Mouse (Mus musculus) testis, adult 2 months (tissue): ENCODE results near the gene Psg16. TPM values are rescaled to one million over a fixed set of nuclear protein-coding genes. Genes with fewer than 3 reads are reported as not detected.

Experiments used
- H3K27ac ChIP-seq: fragments of 200-500 bp; 2 replicates; pipeline ENCODE4 v1.5.1; 2012; ENCODE audit warnings: low read depth, low read length; ENCODE audit not compliant: control insufficient read depth, insufficient read depth
- H3K27me3 ChIP-seq: fragments of 200-500 bp; 2 replicates; pipeline ENCODE4 v1.6.1; 2012; ENCODE audit warnings: mild to moderate bottlenecking, low read length, moderate library complexity; ENCODE audit not compliant: control insufficient read depth, insufficient read depth
- H3K36me3 ChIP-seq: fragments of 200-500 bp; 2 replicates; pipeline ENCODE4 v1.6.1; 2012; ENCODE audit warnings: mild to moderate bottlenecking, low read length; ENCODE audit not compliant: control insufficient read depth, insufficient read depth
- H3K4me1 ChIP-seq: fragments of 200-500 bp; 2 replicates; pipeline ENCODE4 v1.6.1; 2012; ENCODE audit warnings: low read length; ENCODE audit not compliant: control insufficient read depth, insufficient read depth
- H3K4me3 ChIP-seq: fragments of 200-500 bp; 2 replicates; pipeline ENCODE4 v1.5.1; 2012; ENCODE audit warnings: low read depth, mild to moderate bottlenecking, low read length, moderate library complexity, mixed read lengths; ENCODE audit not compliant: control insufficient read depth
- CTCF ChIP-seq: fragments of 200-500 bp; IDR thresholded peaks from 2 replicates; pipeline ENCODE4 v1.5.1; 2012; ENCODE audit warnings: low read depth, mild to moderate bottlenecking, inconsistent platforms, low read length, moderate library complexity; ENCODE audit not compliant: control insufficient read depth, insufficient read depth, insufficient replicate concordance
- POLR2A ChIP-seq: fragments of 200-500 bp; IDR thresholded peaks from 2 replicates; pipeline ENCODE4 v1.6.1; 2012; ENCODE audit warnings: low read depth, mild to moderate bottlenecking, inconsistent platforms, low read length, moderate library complexity; ENCODE audit not compliant: control insufficient read depth
- polyA plus RNA-seq: library from polyadenylated mRNA; depleted of rRNA; stranded (reverse); fragments of >200 nt; gene quantifications from 2 replicates; pipeline ENCODE4 v1.2.3, GENCODE M21; 2012; rRNA removed

The Psg16 gene
- polyA plus RNA-seq, result 0.16 and 0.19 TPM in 2 replicates

DNA sequence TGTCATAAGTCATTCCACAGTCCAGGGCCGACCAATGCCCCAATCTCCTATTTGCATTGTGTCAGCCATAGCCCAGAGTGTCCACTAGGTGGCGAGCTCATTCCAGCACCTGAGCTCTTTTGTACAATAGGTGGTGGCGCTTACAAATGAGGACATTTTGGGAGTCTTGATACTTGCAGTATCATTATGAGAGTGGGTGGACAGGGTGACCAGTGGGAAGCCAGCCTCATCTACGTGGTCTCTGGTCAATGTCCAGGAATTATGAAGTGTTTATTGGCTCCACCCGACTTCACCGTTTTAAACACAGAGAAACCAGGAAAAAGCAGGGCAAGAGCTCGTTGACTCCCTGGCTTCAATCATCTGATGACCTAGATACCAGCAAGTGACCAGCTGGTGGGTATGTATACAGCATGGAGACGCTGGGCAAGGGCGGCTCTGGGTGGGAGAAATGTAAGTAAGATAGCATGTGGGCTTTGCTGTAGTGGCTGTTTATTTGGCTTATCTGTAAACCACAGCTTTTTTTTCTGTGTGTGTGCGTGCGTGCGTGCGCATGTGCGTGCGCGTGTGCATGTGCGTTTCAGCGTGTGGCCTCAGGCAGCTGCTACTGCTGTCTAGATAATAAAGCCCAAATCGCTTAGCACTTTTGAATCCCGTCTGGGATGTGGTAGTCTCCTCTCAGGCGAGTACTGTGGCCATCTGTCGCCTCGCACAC, at the start of gene Psg16:
Gene Psg16, plus strand, starts transcription at position 137 of the 712 bp plus-strand sequence.
- H3K27ac ChIP-seq, result no peak within 1 kb of the TSS
- H3K4me3 ChIP-seq, result no peak within 1 kb of the TSS
- no peaks in the 10 kb centered on the region for H3K36me3 ChIP-seq
- H3K4me1 ChIP-seq, result no peaks in the 10 kb centered on the region
- H3K27me3 ChIP-seq, result no peaks in the 10 kb centered on the region
- TF ChIP-seq POLR2A, result no peak
- TF ChIP-seq CTCF, result peak; percentile 81; the same call in 1 of the 2 replicates

DNA sequence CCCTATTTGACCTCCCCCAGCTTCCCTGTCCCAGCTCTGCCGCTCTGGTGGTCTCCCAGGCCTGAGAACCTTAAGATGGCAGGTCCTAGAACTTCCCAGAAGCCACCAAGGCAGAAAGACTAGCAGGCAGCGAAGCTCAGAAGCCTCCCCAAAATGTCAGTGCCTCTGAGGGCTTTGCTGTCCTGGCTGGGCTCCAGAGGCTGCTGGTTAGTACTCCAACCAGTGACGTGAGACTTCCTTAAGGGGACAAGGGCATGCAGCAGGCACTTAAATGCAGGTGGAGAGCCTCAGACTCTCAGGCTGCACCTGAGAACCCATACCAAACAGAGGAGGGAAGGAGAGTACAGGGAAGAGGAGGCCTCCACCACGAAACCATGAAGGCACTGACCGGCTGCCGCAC, 49.7 kb upstream of the Psg16 start:
- Histone ChIP-seq H3K27ac (no peak overlapping the region), H3K4me3 (no peak overlapping the region), H3K27me3 (no peaks in the 10 kb centered on the region), H3K4me1 (peaks cover 18% of the 10 kb centered on the region), H3K36me3 (no peaks in the 10 kb centered on the region; the same call in 1 of the 2 replicates)
- TF ChIP-seq POLR2A (no peak), CTCF (no peak)

DNA sequence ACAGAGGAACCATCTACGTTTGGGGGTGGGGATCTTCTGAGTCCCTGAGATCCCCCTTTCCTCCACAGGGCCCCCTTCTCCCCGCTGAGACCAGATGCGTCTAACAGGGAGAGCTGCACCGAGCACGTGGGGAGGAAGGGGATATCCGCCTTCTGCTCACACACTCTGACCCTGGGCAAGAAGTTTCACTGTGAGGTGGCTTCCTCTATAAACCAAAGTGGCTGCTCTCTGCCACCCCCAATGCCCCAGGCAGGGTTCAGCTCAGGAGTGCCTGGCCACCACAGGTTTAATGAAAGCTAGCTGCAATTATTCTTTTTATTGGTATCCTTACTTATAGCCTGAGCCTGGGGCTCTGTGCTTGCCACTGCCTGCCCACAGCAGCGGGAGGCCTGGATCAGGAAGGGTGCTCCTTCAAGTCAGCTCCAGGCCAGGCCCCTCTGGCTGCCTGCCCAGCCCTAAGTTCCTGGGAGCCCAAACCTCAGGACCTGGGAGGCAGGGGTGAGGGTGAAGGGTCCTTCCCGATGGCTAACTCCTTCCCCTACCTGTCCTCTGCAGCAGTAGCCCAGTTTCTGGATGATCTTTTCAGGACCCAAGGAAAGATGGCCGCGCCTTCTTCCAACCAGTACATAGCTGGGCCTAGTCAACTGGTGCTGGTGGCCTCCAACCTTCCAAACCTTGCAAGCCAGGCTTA, 48.9 kb upstream of the Psg16 start:
- no peaks in the 10 kb centered on the region; the same call in 1 of the 2 replicates for H3K36me3 ChIP-seq
- H3K27me3 ChIP-seq, result no peaks in the 10 kb centered on the region

DNA sequence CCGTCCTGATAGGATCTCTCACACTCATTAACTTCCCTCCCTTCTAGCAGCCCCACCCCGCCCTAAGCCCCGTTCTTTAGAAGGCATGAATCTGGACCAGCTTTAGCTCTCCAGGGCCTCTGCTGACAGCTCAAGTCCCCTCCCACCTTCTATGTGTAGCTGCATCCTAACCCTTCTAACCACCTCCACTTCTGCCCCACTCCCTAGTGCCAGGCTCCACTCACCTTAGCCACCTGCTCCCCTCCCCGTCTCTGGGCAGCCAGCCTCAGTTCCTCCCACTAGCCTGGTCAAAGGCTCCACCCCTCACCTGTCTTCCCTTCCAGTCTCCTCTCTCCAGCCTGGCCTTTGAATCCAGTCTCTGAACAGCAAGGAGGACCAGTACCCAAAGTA, 48.3 kb upstream of the Psg16 start:
- TF ChIP-seq CTCF (no peak), POLR2A (no peak)
- H3K27me3 ChIP-seq, result no peaks in the 10 kb centered on the region
- no peaks in the 10 kb centered on the region; the same call in 1 of the 2 replicates for H3K36me3 ChIP-seq
- peaks cover 18% of the 10 kb centered on the region for H3K4me1 ChIP-seq
- no peak overlapping the region for H3K4me3 ChIP-seq
- no peak overlapping the region for H3K27ac ChIP-seq

More for the DNA sequence above, 48.9 kb upstream of the Psg16 start:
- Histone ChIP-seq H3K4me3 (no peak overlapping the region), H3K27ac (no peak overlapping the region), H3K4me1 (peaks cover 18% of the 10 kb centered on the region)
- TF ChIP-seq POLR2A (no peak), CTCF (no peak)

DNA sequence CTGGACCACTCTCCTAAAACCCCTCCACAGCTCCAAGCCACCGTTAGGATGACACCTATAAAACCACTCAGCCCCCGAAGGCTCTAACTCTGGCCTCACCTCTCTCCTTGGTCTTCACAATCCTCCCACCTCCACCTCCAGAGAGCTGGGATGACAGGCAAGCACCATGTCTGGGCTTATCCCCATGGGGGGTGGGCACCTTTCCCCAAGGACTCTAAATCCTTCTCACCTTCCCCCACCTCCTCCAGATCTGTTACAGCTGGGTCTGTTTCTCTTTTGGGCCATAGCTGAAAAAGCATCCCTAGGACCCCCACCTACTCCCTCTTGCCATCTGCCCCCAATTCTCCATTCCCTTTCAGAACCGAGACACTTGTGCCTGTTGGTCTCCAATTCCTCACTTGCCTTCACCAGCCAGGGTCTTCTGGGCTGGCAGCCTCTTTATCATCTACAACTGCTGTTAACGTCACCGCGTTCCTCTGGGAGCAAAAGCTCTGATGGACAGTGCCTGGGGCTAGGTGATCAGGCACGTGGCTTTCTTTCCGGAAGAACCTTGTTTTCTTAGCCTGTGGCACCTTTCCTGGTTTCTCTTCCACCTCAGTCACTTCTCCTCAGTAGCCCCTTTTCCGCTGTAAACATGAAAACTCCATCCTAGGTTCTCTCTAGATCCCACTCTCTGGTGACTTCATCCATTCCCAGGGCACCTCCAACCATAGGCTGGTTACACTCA, 47.8 kb upstream of the Psg16 start:
- TF ChIP-seq CTCF (no peak), POLR2A (no peak)
- Histone ChIP-seq H3K36me3 (no peaks in the 10 kb centered on the region; the same call in 1 of the 2 replicates), H3K4me3 (peak overlapping the region; percentile 94), H3K27me3 (no peaks in the 10 kb centered on the region), H3K4me1 (peaks cover 18% of the 10 kb centered on the region), H3K27ac (no peak overlapping the region)

DNA sequence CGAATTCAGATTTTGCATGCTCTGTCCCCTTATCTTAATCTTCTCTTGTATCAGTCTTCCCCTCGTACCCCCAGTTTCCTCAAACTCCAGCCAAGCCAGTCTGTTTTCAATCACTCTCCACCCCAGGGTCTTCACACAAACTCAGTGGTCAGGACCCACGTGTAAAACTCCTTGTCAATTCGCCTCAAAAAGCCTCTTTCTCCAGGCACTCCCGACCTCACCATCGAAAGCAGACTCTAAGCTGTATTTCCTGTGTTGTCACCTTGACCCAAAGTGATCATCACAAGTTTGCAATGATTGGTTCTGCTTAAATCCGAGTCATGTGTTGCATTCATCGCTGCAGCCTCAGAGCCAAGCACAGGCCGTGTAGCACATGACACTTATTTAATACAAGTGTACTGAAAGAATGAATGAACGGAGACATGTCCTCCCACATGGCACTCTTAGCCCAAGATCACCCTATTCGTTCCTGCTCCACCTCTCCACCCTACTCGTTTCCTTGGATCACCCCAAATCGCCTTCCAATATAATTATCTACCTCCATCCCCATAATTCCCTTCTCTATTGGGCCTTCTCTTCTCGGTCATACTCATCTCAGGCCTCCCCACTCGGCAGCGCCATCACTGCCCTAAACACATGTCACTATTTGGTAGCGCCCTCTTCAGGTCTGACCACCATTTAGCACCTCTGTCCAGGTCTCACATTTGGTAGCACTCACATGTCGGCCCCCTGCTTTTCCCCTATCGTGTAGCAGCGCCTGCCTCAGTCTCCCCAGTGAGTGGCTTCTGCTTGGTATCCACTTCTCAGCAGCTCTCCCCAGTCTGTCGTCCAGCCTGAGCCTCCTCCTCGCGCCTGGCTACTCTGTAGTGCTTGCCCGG, 46.9 kb upstream of the Psg16 start:
- no peaks in the 10 kb centered on the region; the same call in 1 of the 2 replicates for H3K36me3 ChIP-seq
- peak overlapping the region; percentile 94 for H3K4me3 ChIP-seq
- TF ChIP-seq CTCF (peak; percentile 49; the same call in 1 of the 2 replicates), POLR2A (no peak)
- H3K27ac ChIP-seq, result peak overlapping the region; percentile 92
- H3K27me3 ChIP-seq, result no peaks in the 10 kb centered on the region
- H3K4me1 ChIP-seq, result peaks cover 18% of the 10 kb centered on the region
